Mouse (Mus musculus): ENCODE results near the gene Trp53inp2. TPM values are rescaled to one million over a fixed set of nuclear protein-coding genes. Genes with fewer than 3 reads are reported as not detected.

Trp53inp2 gene
- total and polyA plus RNA-seq, 3 experiments, result 2.7 to 7.0 TPM; not detected in 1

DNA sequence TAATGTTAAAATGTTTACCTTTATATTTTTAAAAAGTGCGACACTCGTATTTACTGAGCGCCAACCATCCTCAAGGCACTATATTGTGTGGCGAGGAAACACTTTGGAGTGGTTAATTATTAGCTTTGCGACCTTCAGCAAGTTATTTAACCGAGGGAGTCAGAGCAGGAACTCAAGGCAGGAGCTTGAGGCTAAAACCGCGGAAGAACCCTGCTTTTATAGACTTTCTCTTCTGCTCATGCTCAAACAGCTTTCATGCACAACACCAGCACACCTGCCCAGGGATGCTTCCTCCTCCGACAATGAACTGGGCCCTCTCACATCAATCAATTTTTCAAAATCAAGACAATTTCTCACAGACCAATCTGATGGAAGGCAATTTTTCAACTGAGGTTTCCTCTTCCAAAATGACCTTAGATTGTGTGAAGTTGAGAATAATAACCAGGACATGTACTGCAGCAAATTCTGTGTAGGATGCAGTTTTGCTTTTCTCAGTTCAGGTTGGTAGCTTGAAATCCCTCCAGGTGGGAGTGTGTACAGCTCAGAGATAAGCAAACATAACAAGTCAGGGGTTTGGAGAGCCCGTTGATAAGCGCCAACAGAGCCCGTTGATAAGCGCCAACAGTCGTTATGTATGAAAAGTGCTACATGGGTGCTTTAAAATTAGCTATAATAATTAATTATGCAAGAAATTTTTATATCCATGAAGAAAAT, 23.0 kb upstream of the Trp53inp2 start:
- Histone ChIP-seq H3K79me2 (ENCODE audit: control insufficient read depth, insufficient read depth, low read length, poor library complexity) (peaks cover 19% of the 10 kb centered on the region), H3K4me1 (ENCODE audit: control insufficient read depth in 1 of 2, insufficient read depth in 2 of 2, low read length in 2 of 2) (peaks cover 6% of the 10 kb centered on the region in 2 experiments), H3K36me3 (ENCODE audit: control insufficient read depth in 1 of 2, insufficient read depth in 2 of 2, low read length in 2 of 2) (peaks cover 0 to 14% of the 10 kb centered on the region in 2 experiments; a peak in 2 of 4 replicates), H3K27ac (ENCODE audit: control insufficient read depth, low read depth, low read length) (peak overlapping the region; percentile 68), H3K4me3 (ENCODE audit: control insufficient read depth in 1 of 2, insufficient read depth in 1 of 2, low read depth in 2 of 2, low read length in 2 of 2) (peak overlapping the region; percentile 65 to 92), H3K9me3 (replicated peaks; ENCODE audit: insufficient read depth, low read length) (no peaks in the 10 kb centered on the region), H3K27me3 (ENCODE audit: control insufficient read depth in 1 of 2, insufficient read depth in 2 of 2, low read length in 2 of 2) (no peaks in the 10 kb centered on the region), H3K9ac (ENCODE audit: control insufficient read depth, low read depth, low read length, poor library complexity, severe bottlenecking) (peak overlapping the region; percentile 61)
- DNase-seq (ENCODE audit: low read depth, low spot score), result peak; percentile 69
- no peak; the same call in 1 of the 2 replicates for TF ChIP-seq E2F4 (IDR thresholded peaks at IDR 0.05; ENCODE audit: borderline replicate concordance, low read depth, low read length)
- no peak for TF ChIP-seq NRF1 (IDR thresholded peaks at IDR 0.05; ENCODE audit: insufficient read depth, low read depth, low read length, poor library complexity, severe bottlenecking)
- peak; percentile 84 for TF ChIP-seq CHD1 (IDR thresholded peaks at IDR 0.05; ENCODE audit: low read depth, low read length)
- TF ChIP-seq POLR2A (IDR thresholded peaks at IDR 0.05; ENCODE audit: control insufficient read depth in 1 of 2, insufficient read depth in 1 of 2, low read depth in 1 of 2, low read length in 2 of 2, poor library complexity in 1 of 2), result no peak; a peak in 1 of 4 replicates
- no peak for TF ChIP-seq UBTF (IDR thresholded peaks at IDR 0.05; ENCODE audit: borderline replicate concordance, insufficient read depth, low read depth, low read length)
- TF ChIP-seq ZKSCAN1 (IDR thresholded peaks at IDR 0.05; ENCODE audit: low read depth, low read length), result no peak
- no peak for TF ChIP-seq ELF1 (IDR thresholded peaks at IDR 0.05; ENCODE audit: low read depth, low read length)
- TF ChIP-seq ZC3H11A (IDR thresholded peaks at IDR 0.05; ENCODE audit: low read depth, low read length), result no peak
- TF ChIP-seq SIN3A (IDR thresholded peaks at IDR 0.05; ENCODE audit: low read length), result 0 out of 2 replicates have a peak, but pooled peaks have one; percentile 14
- TF ChIP-seq MEF2A (IDR thresholded peaks at IDR 0.05; ENCODE audit: extremely low read depth, insufficient replicate concordance, low read depth, low read length, poor library complexity, severe bottlenecking), result 0 out of 2 replicates have a peak, but pooled peaks have one; percentile 33
- no peak for TF ChIP-seq ZNF384 (IDR thresholded peaks at IDR 0.05; ENCODE audit: low read depth, low read length)
- TF ChIP-seq MYC (IDR thresholded peaks at IDR 0.05; ENCODE audit: low read depth, low read length), result peak; percentile 30
- TF ChIP-seq ETS1 (IDR thresholded peaks at IDR 0.05; ENCODE audit: low read depth, low read length), result peak; percentile 81
- TF ChIP-seq POLR2AphosphoS2 (IDR thresholded peaks at IDR 0.05; ENCODE audit: low read length), result no peak
- TF ChIP-seq RCOR1 (IDR thresholded peaks at IDR 0.05; ENCODE audit: low read depth, low read length), result peak; percentile 78
- 0 out of 2 replicates have a peak, but pooled peaks have one; percentile 42 for TF ChIP-seq JUND (IDR thresholded peaks at IDR 0.05; ENCODE audit: low read depth, low read length)
- TF ChIP-seq MYB (IDR thresholded peaks at IDR 0.05; ENCODE audit: low read depth, low read length), result peak; percentile 88
- no peak for TF ChIP-seq USF1 (IDR thresholded peaks at IDR 0.05; ENCODE audit: low read depth, low read length)
- TF ChIP-seq TAL1 (IDR thresholded peaks at IDR 0.05; ENCODE audit: low read length), result no peak
- no peak for TF ChIP-seq POLR2AphosphoS5 (IDR thresholded peaks at IDR 0.05; ENCODE audit: borderline replicate concordance, low read depth, low read length)
- TF ChIP-seq ZMIZ1 (IDR thresholded peaks at IDR 0.05; ENCODE audit: low read depth, low read length), result no peak
- TF ChIP-seq TBP (IDR thresholded peaks at IDR 0.05; ENCODE audit: low read depth, low read length), result peak; percentile 9; the same call in 1 of the 2 replicates
- TF ChIP-seq NELFE (IDR thresholded peaks at IDR 0.05; ENCODE audit: low read depth, low read length), result peak; percentile 22; the same call in 1 of the 2 replicates
- TF ChIP-seq HCFC1 (IDR thresholded peaks at IDR 0.05; ENCODE audit: low read depth, low read length), result no peak
- peak; percentile 75 to 93 for TF ChIP-seq EP300 (IDR thresholded peaks at IDR 0.05; ENCODE audit: low read depth in 1 of 2, low read length in 2 of 2)
- TF ChIP-seq CTCF (IDR thresholded peaks at IDR 0.05 in 2 of 3, conservative IDR thresholded peaks at IDR 0.05 in 1 of 3; ENCODE audit: control insufficient read depth in 1 of 3, insufficient read depth in 1 of 3, low read depth in 2 of 3, low read length in 3 of 3, poor library complexity in 1 of 3, severe bottlenecking in 1 of 3), result no peak
- peak; percentile 34; the same call in 1 of the 2 replicates for TF ChIP-seq MXI1 (IDR thresholded peaks at IDR 0.05; ENCODE audit: low read depth, low read length)
- TF ChIP-seq SMC3 (IDR thresholded peaks at IDR 0.05; ENCODE audit: low read depth, low read length), result no peak
- TF ChIP-seq RAD21 (IDR thresholded peaks at IDR 0.05; ENCODE audit: low read depth, low read length), result no peak
- TF ChIP-seq MAX (IDR thresholded peaks at IDR 0.05; ENCODE audit: low read length), result peak; percentile 51; the same call in 1 of the 2 replicates
- TF ChIP-seq USF2 (IDR thresholded peaks at IDR 0.05; ENCODE audit: borderline replicate concordance in 1 of 2, insufficient read depth in 1 of 2, low read depth in 1 of 2, low read length in 2 of 2), result no peak
- peak; percentile 94 for TF ChIP-seq GATA1 (IDR thresholded peaks at IDR 0.05; ENCODE audit: low read depth, low read length)
- no peak for TF ChIP-seq KAT2A (conservative IDR thresholded peaks at IDR 0.05; ENCODE audit: low read depth, low read length)
- peak; percentile 88 for TF ChIP-seq TCF12 (IDR thresholded peaks at IDR 0.05; ENCODE audit: low read depth, low read length)
- TF ChIP-seq CHD2 (IDR thresholded peaks at IDR 0.05; ENCODE audit: low read length), result no peak
- TF ChIP-seq MAZ (IDR thresholded peaks at IDR 0.05; ENCODE audit: low read depth, low read length), result peak; percentile 68; the same call in 1 of the 2 replicates

Data from MEL (cell line).